Mouse (Mus musculus) midbrain, embryonic 16.5 days (tissue): ENCODE results near the gene Uri1. TPM values are rescaled to one million over a fixed set of nuclear protein-coding genes. Genes with fewer than 3 reads are reported as not detected.

Experiments used
- ATAC-seq: fragments of 200-750 bp; cut with Nextera tagmentation; 2 replicates; pipeline ENCODE4 v1.8.0; 2017; ENCODE audit warnings: moderate TSS enrichment
- H3K27ac ChIP-seq: fragments of 300-500 bp; sonication (generic); 2 replicates; pipeline ENCODE4 v1.5.1; 2014; ENCODE audit warnings: mild to moderate bottlenecking, low read length, mixed read lengths
- H3K27me3 ChIP-seq: fragments of 300-500 bp; sonication (generic); 2 replicates; pipeline ENCODE4 v1.6.1; 2014; ENCODE audit warnings: low read depth, low read length, mixed read lengths; ENCODE audit not compliant: control insufficient read depth, insufficient read depth
- H3K36me3 ChIP-seq: fragments of 300-500 bp; sonication (generic); 2 replicates; pipeline ENCODE4 v1.6.1; 2014; ENCODE audit warnings: mild to moderate bottlenecking, low read length, moderate library complexity, mixed read lengths; ENCODE audit not compliant: control insufficient read depth, insufficient read depth
- H3K4me1 ChIP-seq: fragments of 300-500 bp; sonication (generic); 2 replicates; pipeline ENCODE4 v1.6.1; 2014; ENCODE audit warnings: mild to moderate bottlenecking, low read length, mixed read lengths; ENCODE audit not compliant: control insufficient read depth, insufficient read depth
- H3K4me2 ChIP-seq: fragments of 300-500 bp; sonication (generic); 2 replicates; pipeline ENCODE4 v1.6.1; 2014; ENCODE audit warnings: mild to moderate bottlenecking, low read length, mixed read lengths
- H3K4me3 ChIP-seq: fragments of 300-500 bp; sonication (generic); 2 replicates; pipeline ENCODE4 v1.5.1; 2014; ENCODE audit warnings: low read depth, mild to moderate bottlenecking, low read length, moderate library complexity, mixed read lengths
- H3K9ac ChIP-seq: fragments of 300-500 bp; sonication (generic); 2 replicates; pipeline ENCODE4 v1.6.1; 2014; ENCODE audit warnings: low read depth, low read length, mixed read lengths
- H3K9me3 ChIP-seq: fragments of 300-500 bp; sonication (generic); replicated peaks from 2 replicates; pipeline ENCODE4 v1.6.1; 2014; ENCODE audit warnings: mild to moderate bottlenecking, low read length, mixed read lengths; ENCODE audit not compliant: control insufficient read depth, poor library complexity, severe bottlenecking
- WGBS: fragments of 180-500 bp; shearing (Covaris S2); extraction: QIAGEN DNeasy Blood & Tissue Kit; methylation state at CpG from one replicate; pipeline ENCODE4 v1.1.7; 2014; 5-methylcytosine and 5-hydroxymethylcytosine counted together
- polyA plus RNA-seq: library from polyadenylated mRNA; unstranded; fragments of >200 nt; fragmentation: Nextera tagmentation; extraction: Ambion mirVana; gene quantifications from 2 replicates; pipeline ENCODE4 v1.2.1, GENCODE M21; 2015

The Uri1 gene
- polyA plus RNA-seq, 1 experiment from 2014 or later: 33.3 TPM

- ATAC-seq: no peak
- Histone ChIP-seq H3K27ac (no peak overlapping the region), H3K4me2 (no peak overlapping the region), H3K9me3 (no peaks in the 10 kb centered on the region), H3K9ac (no peak overlapping the region), H3K4me1 (peaks cover 8% of the 10 kb centered on the region), H3K36me3 (no peaks in the 10 kb centered on the region), H3K27me3 (no peaks in the 10 kb centered on the region), H3K4me3 (no peak overlapping the region)
- 83% methylated on average over 4 of the region's 4 CpGs for WGBS
Observed at GRCm38 (mm10) chr7:37922999-37923398, 100.4 kb downstream of the Uri1 start.

- 0 out of 2 replicates have a peak overlapping the region, but pooled peaks have one; percentile 51 for H3K9ac ChIP-seq
- H3K27ac ChIP-seq: peak overlapping the region; percentile 51; the same call in 1 of the 2 replicates
- 42% methylated on average over 17 of the region's 17 CpGs for WGBS
- H3K27me3 ChIP-seq: no peaks in the 10 kb centered on the region
- H3K36me3 ChIP-seq: no peaks in the 10 kb centered on the region
- peaks cover 8% of the 10 kb centered on the region for H3K4me1 ChIP-seq
- H3K9me3 ChIP-seq: no peaks in the 10 kb centered on the region
- no peak overlapping the region for H3K4me3 ChIP-seq
- ATAC-seq: peak; percentile 30; the same call in 1 of the 2 replicates
- H3K4me2 ChIP-seq: no peak overlapping the region
Observed at GRCm38 (mm10) chr7:37921681-37922430, 101.5 kb downstream of the Uri1 start.

- H3K36me3 ChIP-seq: no peaks in the 10 kb centered on the region
- 53% methylated on average over 10 of the region's 10 CpGs for WGBS
- no peak for ATAC-seq
- no peaks in the 10 kb centered on the region for H3K27me3 ChIP-seq
- H3K4me1 ChIP-seq: peaks cover 8% of the 10 kb centered on the region
- no peak overlapping the region for H3K27ac ChIP-seq
- no peaks in the 10 kb centered on the region for H3K9me3 ChIP-seq
- H3K4me2 ChIP-seq: no peak overlapping the region
- H3K4me3 ChIP-seq: no peak overlapping the region
- no peak overlapping the region for H3K9ac ChIP-seq
Observed at GRCm38 (mm10) chr7:37918926-37919325, 104.4 kb downstream of the Uri1 start.

- no peak for ATAC-seq
- WGBS: 52% methylated on average over 18 of the region's 18 CpGs
- H3K36me3 ChIP-seq: no peaks in the 10 kb centered on the region
- H3K27ac ChIP-seq: peak overlapping the region; percentile 28; the same call in 1 of the 2 replicates
- H3K4me2 ChIP-seq: no peak overlapping the region
- peaks cover 3% of the 10 kb centered on the region for H3K4me1 ChIP-seq
- H3K27me3 ChIP-seq: no peaks in the 10 kb centered on the region
- H3K4me3 ChIP-seq: no peak overlapping the region
- H3K9me3 ChIP-seq: no peaks in the 10 kb centered on the region
- peak overlapping the region; percentile 3; the same call in 1 of the 2 replicates for H3K9ac ChIP-seq
Observed at GRCm38 (mm10) chr7:37916762-37917439, 106.5 kb downstream of the Uri1 start.

GRCm38 (mm10) chr7:37911802-37912122 lies 111.6 kb downstream of the Uri1 start:
- H3K27me3 ChIP-seq: no peaks in the 10 kb centered on the region
- ATAC-seq: no peak
- H3K27ac ChIP-seq: no peak overlapping the region
- H3K4me2 ChIP-seq: no peak overlapping the region
- no peak overlapping the region for H3K4me3 ChIP-seq
- H3K9me3 ChIP-seq: no peaks in the 10 kb centered on the region
- no peaks in the 10 kb centered on the region for H3K36me3 ChIP-seq
- 13% methylated on average over 3 of the region's 3 CpGs for WGBS
- H3K4me1 ChIP-seq: no peaks in the 10 kb centered on the region
- H3K9ac ChIP-seq: no peak overlapping the region

GRCm38 (mm10) chr7:37911114-37911801 lies 112.1 kb downstream of the Uri1 start:
- no peak overlapping the region for H3K9ac ChIP-seq
- no peak overlapping the region for H3K27ac ChIP-seq
- no peaks in the 10 kb centered on the region for H3K27me3 ChIP-seq
- no peaks in the 10 kb centered on the region for H3K36me3 ChIP-seq
- 26% methylated on average over 5 of the region's 5 CpGs for WGBS
- no peaks in the 10 kb centered on the region for H3K4me1 ChIP-seq
- H3K4me3 ChIP-seq: no peak overlapping the region
- H3K4me2 ChIP-seq: no peak overlapping the region
- H3K9me3 ChIP-seq: no peaks in the 10 kb centered on the region
- ATAC-seq: no peak

GRCm38 (mm10) chr7:37910161-37910560 lies 113.2 kb downstream of the Uri1 start:
- Histone ChIP-seq H3K27me3 (no peaks in the 10 kb centered on the region), H3K27ac (no peak overlapping the region), H3K4me2 (no peak overlapping the region), H3K4me3 (no peak overlapping the region), H3K36me3 (no peaks in the 10 kb centered on the region), H3K9ac (no peak overlapping the region), H3K4me1 (no peaks in the 10 kb centered on the region), H3K9me3 (no peaks in the 10 kb centered on the region)
- ATAC-seq: no peak
- WGBS: 68% methylated on average over 9 of the region's 9 CpGs
